Mouse (Mus musculus) layer of hippocampus, adult 6 months (tissue): ENCODE measurements around the gene Tssk6. TPM values are rescaled to one million over a fixed set of nuclear protein-coding genes. Genes with fewer than 3 reads are reported as not detected.

Source experiments
- long read RNA-seq, 2 experiments: library from polyadenylated mRNA; unstranded; transcript quantifications; one replicate each; pipeline ENCODE4 v2.0.0; 2019 to 2020
- polyA plus RNA-seq: library from polyadenylated mRNA; unstranded; fragments of <200 nt; fragmentation: Nextera tagmentation; gene quantifications from 2 replicates; pipeline ENCODE4 v1.2.3, GENCODE M21; 2021

Gene Tssk6
- polyA plus RNA-seq, result 1.1 TPM in 2 replicates
- long read RNA-seq, experiment 1, result 0 reads
- long read RNA-seq, experiment 2, result 0 reads

DNA sequence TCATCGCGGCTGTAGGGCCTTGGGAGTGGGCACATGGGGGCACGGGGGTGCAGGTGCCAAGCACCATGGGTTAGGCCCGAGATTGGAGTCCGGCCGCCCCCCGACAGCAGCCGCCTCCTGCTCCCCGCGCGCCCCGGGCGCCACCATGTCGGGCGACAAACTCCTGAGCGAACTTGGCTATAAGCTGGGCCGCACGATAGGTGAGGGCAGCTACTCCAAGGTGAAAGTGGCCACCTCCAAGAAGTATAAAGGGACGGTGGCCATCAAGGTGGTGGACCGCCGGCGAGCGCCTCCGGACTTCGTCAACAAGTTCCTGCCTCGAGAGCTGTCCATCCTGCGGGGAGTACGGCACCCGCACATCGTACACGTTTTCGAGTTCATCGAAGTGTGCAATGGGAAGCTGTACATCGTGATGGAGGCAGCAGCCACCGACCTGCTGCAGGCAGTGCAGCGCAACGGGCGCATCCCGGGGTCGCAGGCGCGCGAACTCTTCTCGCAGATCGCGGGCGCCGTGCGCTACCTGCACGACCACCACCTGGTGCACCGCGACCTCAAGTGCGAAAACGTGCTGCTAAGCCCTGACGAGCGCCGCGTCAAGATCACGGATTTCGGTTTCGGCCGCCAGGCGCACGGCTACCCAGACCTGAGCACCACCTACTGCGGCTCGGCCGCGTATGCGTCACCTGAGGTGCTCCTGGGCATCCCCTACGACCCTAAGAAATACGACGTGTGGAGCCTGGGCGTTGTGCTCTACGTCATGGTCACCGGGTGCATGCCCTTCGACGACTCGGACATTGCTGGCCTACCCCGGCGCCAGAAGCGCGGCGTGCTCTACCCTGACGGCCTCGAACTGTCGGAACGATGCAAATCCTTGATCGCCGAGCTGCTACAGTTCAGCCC lies at the start of gene Tssk6, which contains the start of the genes Ndufa13 and Yjefn3:
Gene Tssk6, plus strand, starts transcription at position 22 of the 900 bp plus-strand sequence.
Gene Ndufa13, minus strand, starts transcription at position 396 of the 900 bp plus-strand sequence.
Gene Yjefn3, minus strand, starts transcription at position 550 of the 900 bp plus-strand sequence.

DNA sequence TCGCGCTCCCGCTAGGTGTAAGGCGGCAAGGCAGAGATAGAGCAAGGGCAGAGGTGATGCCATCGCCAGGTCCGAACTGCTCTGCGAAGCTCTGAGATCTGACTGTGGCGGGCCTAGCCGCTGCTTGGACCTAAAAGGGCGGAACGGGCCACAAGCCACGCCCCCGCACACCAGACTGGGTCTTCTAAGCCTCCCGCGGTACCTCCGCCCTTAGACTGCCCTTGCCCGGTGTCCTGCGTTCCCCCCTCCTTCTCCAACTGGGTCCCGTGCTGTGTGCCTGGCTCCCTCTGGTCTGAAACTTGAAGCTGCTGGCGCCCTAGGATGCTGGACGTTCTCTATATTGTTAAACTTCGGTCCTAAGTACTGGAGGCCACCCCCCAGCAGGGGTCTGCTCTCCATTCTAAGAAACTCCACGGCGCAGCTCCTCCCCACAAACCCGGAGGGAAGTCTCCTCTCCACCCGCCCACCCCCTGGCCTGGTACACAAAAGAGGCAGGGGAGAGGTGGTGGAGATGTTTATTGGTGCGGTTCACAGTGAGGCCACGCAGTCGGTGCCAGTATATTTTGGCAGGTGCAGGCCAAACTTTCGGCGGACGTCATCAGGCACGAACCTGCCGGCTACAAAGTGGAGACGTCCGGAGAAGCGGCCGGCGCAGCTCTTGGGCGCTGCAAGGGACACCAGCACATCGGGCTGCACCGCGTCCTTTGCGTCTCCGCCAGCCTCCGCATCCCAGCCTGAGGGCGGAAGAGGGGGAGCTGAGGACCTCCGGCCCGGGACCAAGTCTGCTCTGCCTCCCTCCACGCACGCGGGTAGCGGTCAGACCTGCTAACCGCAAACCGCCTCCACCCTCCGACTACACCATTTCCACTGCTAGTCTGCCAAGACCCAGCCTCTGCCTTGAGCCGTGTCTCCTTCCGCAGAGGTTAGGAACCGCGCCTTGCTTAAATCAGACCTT lies 14.4 kb upstream of the Tssk6 start, which contains the start of gene Cilp2:
Gene Cilp2, minus strand, starts transcription at position 399 of the 955 bp plus-strand sequence.

Other genes starting within 250 kb of the Tssk6 start
- gene Zfp964, start 247.7 kb upstream of the Tssk6 start, polyA plus RNA-seq, result 1.5 and 1.6 TPM in 2 replicates
- 12.4 and 14.6 TPM in 2 replicates for gene Zfp869, start 191.5 kb upstream of the Tssk6 start, polyA plus RNA-seq
- 4.1 TPM in 2 replicates for gene Zfp963, start 152.2 kb upstream of the Tssk6 start, polyA plus RNA-seq
- 0.82 TPM in 1 of 2 replicates, not detected in the other for gene Gm20422, start 127.3 kb upstream of the Tssk6 start, polyA plus RNA-seq
- 16.9 and 19.4 TPM in 2 replicates for gene Atp13a1, start 111.0 kb upstream of the Tssk6 start, polyA plus RNA-seq
- gene Zfp866, start 111.0 kb upstream of the Tssk6 start, polyA plus RNA-seq, result 3.4 TPM in 2 replicates
- 1.8 TPM in 2 replicates for gene Gmip, start 93.5 kb upstream of the Tssk6 start, polyA plus RNA-seq
- gene Lpar2, start 79.8 kb upstream of the Tssk6 start, polyA plus RNA-seq, result 0.13 TPM in 2 replicates
- gene Pbx4, start 69.7 kb upstream of the Tssk6 start, polyA plus RNA-seq, result 61.0 and 76.0 TPM in 2 replicates
- 0.59 and 0.89 TPM in 2 replicates for gene Cilp2, start 14.5 kb upstream of the Tssk6 start, polyA plus RNA-seq
- 798 and 871 TPM in 2 replicates for gene Ndufa13, start 374 bp downstream of the Tssk6 start, polyA plus RNA-seq
- gene Yjefn3, start 528 bp downstream of the Tssk6 start, polyA plus RNA-seq, result 68.6 and 74.2 TPM in 2 replicates
- gene Gatad2a, start 94.2 kb downstream of the Tssk6 start, polyA plus RNA-seq, result 7.5 and 9.1 TPM in 2 replicates
- gene Mau2, start 140.6 kb downstream of the Tssk6 start, polyA plus RNA-seq, result 24.0 and 25.3 TPM in 2 replicates
- gene Sugp1, start 140.6 kb downstream of the Tssk6 start, polyA plus RNA-seq, result 30.2 and 31.7 TPM in 2 replicates
- gene Tm6sf2, start 170.7 kb downstream of the Tssk6 start, polyA plus RNA-seq, result 0.40 and 0.64 TPM in 2 replicates
- gene Hapln4, start 181.3 kb downstream of the Tssk6 start, polyA plus RNA-seq, result 51.3 and 58.1 TPM in 2 replicates
- gene Ncan, start 218.7 kb downstream of the Tssk6 start, polyA plus RNA-seq, result 121 and 139 TPM in 2 replicates
- gene Nr2c2ap, start 229.1 kb downstream of the Tssk6 start, polyA plus RNA-seq, result 40.4 and 41.6 TPM in 2 replicates
- 13.6 and 15.3 TPM in 2 replicates for gene Rfxank, start 237.0 kb downstream of the Tssk6 start, polyA plus RNA-seq
- 101 and 107 TPM in 2 replicates for gene Borcs8, start 237.3 kb downstream of the Tssk6 start, polyA plus RNA-seq
- gene Mef2b, start 237.5 kb downstream of the Tssk6 start, polyA plus RNA-seq, result 0.30 and 0.31 TPM in 2 replicates